Mouse (Mus musculus): ENCODE measurements at regions not wholly inside any gene's neighbourhood (a gene's known extent, or its start where the extent isn't known, plus 50 kb on each side); places are given as distances from the start of the nearest gene placed in this dataset.

- no peak for TF ChIP-seq CTCF (conservative IDR thresholded peaks at IDR 0.05)
- Histone ChIP-seq H3K4me3 (no peak overlapping the region), H3K27ac (no peak overlapping the region)
- no peak for DNase-seq (ENCODE audit: low spot score in 2 of 2)
These were observed 61.1 kb upstream of the Xpa start for GRCm38 (mm10) chr4:46257061-46257795.

GRCm38 (mm10) chr4:46258774-46259173, 62.7 kb upstream of the Xpa start:
- TF ChIP-seq CTCF (conservative IDR thresholded peaks at IDR 0.05), result peak; percentile 59
- no peak for DNase-seq (ENCODE audit: low spot score in 2 of 2)
- Histone ChIP-seq H3K4me3 (no peak overlapping the region), H3K27ac (no peak overlapping the region)

GRCm38 (mm10) chr4:46268564-46269247, 72.6 kb upstream of the Xpa start:
- no peak overlapping the region for H3K4me3 ChIP-seq
- DNase-seq (ENCODE audit: low spot score in 2 of 2), result no peak
- H3K27ac ChIP-seq, result no peak overlapping the region
- TF ChIP-seq CTCF (conservative IDR thresholded peaks at IDR 0.05), result no peak

DNA sequence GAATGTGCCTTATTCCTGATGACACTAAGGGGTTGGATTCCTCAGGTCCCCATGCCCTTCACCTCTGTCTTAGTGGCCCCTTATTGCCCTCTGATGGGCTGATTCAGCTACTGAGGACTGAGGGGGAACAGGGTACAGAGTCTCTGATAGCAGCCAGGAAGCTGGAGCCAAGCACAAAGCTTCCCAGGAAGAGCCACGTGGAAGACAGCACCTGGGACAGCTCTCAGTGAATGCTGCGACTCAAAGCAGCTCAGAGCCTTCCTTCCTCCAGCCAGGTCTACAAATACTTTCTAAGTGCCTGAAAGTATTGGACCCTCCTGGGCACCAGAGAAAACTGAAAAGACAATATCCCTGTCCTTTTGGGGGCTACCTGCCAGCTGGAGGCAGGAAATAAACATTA, 72.3 kb upstream of the Foxe1 start:
- no peak overlapping the region for H3K27ac ChIP-seq
- TF ChIP-seq CTCF (conservative IDR thresholded peaks at IDR 0.05), result no peak
- no peak overlapping the region for H3K4me3 ChIP-seq
- DNase-seq (ENCODE audit: low spot score in 2 of 2), result no peak

- no peak for TF ChIP-seq CTCF (conservative IDR thresholded peaks at IDR 0.05)
- H3K27ac ChIP-seq, result no peak overlapping the region
- no peak for DNase-seq (ENCODE audit: low spot score in 2 of 2)
- no peak overlapping the region for H3K4me3 ChIP-seq
These were observed 67.6 kb upstream of the Foxe1 start for GRCm38 (mm10) chr4:46275773-46276172.

DNA sequence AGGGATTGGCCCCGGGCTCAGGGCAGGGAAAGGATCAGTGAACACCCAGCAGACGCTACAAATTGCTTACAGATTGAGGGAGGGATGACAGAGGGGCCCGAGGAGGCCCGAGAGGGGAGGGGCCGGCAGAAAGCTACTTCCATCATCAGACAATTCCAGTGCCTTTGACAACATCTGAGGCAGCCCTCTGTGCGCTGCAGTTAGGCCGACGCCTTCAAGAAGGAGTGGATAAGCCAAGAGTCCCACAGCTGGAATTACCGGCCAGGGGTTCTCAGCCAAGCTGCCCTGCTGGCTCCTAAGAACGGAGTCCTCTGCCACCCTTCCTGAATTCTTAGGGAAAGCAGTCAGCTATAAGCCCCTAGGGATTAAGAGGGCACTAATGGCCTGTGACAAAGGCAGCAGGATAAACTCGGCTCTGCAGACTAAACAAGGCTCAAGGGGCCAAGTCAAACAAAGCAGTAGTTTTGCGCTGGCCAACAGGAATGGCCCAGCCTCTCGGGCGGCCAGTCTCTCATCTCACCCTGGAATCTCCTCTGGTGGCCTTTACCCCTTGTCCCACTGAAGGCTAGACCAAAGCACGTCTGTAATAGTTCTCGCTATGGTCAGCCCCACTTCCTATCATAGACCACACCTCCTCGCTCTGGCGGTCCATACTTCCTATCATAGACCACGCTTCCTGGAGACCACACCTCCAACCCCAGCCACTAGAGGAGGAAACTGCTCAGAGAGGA, 66.4 kb upstream of the Foxe1 start:
- Histone ChIP-seq H3K4me3 (no peak overlapping the region), H3K27ac (no peak overlapping the region)
- DNase-seq (ENCODE audit: low spot score in 2 of 2), result no peak
- no peak for TF ChIP-seq CTCF (conservative IDR thresholded peaks at IDR 0.05)

DNA sequence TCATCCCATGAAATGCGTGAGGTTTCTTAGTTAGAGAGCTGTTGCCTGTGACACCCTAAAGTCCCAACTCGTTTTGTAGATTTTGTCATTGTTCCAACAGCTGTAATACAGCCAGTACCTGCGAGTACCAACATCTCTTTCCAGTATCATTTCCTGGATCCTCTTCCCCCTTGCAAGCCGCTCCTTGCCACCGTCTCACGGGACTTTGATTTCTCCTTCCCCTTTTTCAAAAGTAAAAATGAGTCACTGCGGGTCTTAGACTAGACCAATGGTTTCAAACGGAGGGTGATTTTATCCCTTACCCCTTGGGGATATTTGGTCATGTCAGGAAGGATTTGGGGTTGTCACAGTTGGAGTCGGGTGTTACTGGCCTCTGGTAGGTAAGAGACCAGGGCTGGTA, 56.5 kb upstream of the Foxe1 start:
- H3K27ac ChIP-seq, result no peak overlapping the region
- no peak overlapping the region for H3K4me3 ChIP-seq
- no peak for DNase-seq (ENCODE audit: low spot score in 2 of 2)
- no peak for TF ChIP-seq CTCF (conservative IDR thresholded peaks at IDR 0.05)

DNA sequence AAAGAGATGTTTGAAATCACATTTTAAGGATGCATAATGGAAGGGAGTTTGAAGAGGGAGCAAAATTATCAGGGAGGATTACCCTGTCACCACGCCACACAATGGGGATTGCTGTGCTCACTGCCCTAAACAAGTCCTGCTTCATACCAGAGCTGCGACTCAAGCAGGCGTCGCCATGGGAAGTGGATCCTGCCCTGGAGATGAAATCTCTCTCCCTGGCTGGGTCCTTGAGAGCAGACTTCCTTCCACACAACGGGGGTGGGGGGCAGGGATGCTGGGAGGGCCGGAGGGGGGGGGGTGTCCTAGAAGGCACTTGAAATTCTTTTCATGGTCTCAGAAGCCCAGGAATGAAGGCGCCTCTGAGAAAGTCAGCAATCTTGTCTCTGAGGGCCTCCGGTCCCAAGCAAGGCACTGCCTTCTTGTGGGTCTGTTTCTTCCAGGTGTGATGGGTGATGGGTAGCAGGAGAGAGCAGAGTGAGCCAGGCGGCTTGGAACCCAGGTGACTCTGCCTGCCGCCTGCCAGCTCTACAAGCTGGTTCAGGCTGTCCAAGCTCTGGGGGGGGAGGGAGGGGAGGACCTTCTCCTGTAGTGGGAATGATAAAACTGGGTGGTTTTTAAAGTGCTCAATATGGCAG, 51.7 kb upstream of the Foxe1 start:
- H3K27ac ChIP-seq, result no peak overlapping the region
- DNase-seq (ENCODE audit: low spot score in 2 of 2), result no peak
- no peak overlapping the region for H3K4me3 ChIP-seq
- TF ChIP-seq CTCF (conservative IDR thresholded peaks at IDR 0.05), result no peak
